Mouse (Mus musculus): ENCODE measurements around the gene Olfr71. TPM values are rescaled to one million over a fixed set of nuclear protein-coding genes. Genes with fewer than 3 reads are reported as not detected.
A peak's percentile ranks its signal among the peaks of the same experiment; 100 is the strongest.

Olfr71 gene
- total RNA-seq, 2 experiments from 2014 or later, result not detected

DNA sequence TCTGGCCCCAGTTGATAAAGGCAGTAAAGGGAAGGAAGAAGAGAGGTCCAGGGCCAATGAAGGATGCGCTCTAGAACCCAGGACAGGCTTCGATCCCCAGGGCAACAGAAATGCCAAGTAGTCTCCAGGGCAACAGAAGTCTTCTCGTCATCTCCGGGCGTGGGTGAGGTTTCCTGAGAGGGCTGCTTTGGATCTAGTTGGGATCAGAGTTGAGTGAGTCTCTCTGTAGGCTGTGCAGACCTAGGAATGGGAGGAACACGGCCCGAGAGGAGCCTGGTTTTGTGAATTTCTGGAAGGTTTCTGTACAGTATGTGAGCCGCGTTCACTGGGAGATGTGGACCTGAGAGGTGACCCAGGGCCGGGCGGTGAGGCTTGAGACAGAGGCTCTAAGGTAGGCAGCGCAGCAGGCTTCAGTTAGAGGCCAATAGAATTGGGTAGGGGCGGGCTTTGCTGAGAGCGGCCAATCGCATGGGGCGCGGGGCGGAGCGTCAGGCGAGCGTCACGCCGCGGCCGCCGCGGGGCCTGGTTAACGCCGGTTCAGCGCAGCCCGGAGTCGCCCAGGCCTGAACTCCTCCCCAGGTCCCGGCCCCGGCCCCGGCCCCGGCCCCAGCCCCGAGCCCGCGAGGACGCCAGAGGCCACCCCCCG, 41.1 kb downstream of the Olfr71 start, which contains the start of the genes Tmem8b and Fam221b:
Tmem8b (plus strand) TSS at position 190 of the 646 bp plus-strand sequence.
Fam221b (minus strand) TSS at position 364 of the 646 bp plus-strand sequence.
- intact Hi-C loops (cut with DNase I), result loop anchor here (5.0 kb wide), 1 partner anchor 227 kb away; the partner anchor contains the start of gene Tesk1
- peak; percentile 94 for DNase-seq

DNA sequence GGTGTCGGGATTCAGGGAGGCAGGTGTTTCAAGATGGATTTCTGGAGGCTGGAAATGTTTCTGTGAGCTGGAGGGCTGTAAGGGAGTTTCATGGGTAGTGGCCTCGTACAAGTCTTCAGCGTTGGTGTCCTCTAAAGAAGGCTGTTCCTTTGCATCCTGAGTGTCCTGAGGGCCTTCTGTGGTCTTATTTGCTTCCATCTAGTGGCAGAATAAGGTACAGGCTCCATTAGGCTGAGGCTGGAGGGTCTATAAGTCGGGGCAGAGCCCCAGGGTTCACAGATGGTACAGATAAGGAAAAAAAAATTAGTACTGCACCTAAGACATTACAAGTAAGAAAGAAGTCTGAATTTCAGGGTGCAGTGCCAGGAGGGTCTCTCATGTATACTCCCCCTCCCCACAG, 43.6 kb downstream of the Olfr71 start:
- intact Hi-C loops (cut with DNase I), result loop anchor here (5.0 kb wide), 1 partner anchor 224 kb away; the partner anchor contains the start of gene Tesk1
- DNase-seq, result peak in 1 of 2 experiments; percentile 30

DNA sequence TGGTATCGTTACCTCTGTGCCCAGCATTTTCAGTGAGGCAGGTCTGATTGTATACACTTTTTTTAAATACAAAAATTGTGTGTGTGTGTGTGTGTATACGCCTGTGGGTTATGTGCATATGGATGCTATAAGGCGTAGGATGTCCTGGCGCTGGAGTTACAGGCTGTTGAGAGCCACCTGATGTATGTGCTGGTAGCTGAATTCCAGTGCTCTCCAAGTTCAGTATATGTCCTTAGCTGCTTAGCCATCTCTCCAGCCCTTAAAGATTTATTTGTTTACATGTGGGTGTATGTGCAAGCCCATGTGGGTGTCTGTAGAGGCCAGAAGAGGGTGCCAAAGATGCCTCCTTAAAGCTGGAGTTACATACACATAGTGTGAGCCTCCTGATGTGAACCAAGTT, 52.9 kb downstream of the Olfr71 start:
- DNase-seq, result no peak
- intact Hi-C loops (cut with DNase I), result loop anchor here (2.0 kb wide), 2 partner anchors 26 to 68 kb away; partner anchors contain the start of gene Npr2

DNA sequence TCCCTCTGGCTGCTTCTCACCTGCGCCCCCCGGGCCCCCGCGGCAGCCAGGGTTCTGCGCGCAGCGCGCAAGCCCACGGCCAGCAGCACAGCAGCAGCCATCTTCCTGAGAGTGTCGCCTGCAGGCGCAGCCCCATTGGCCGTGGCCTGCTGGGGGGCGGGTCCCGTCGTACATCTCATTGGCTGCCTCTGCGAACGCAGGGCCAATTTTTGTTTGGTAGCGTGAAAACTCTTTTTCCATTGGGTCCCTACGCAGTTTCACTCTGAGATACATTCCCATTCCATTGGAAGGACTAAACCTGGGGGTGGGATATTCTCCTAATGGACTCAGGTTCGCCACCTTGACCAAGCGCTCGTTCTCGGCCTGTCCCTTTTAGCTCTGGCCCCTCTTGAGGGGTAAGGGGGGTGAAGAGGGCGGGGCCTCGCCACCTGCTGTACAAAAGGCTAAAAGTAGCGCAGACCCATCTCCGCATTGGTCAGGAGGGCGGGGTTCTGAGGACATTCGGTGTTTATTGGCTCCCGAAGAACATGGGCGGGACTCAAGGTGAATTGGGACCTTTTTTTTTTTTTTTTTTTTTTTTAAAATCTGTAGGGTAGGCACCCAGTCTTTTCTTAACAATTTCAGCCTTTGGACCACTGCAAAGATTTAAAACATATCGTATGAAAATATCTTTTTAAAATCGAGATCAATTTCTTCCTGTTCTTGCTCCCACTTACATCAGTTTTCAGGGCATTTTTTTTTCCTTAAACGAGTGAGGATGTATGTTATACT, 53.5 kb downstream of the Olfr71 start, which contains the start of gene Hint2:
Hint2 (minus strand) TSS at position 128 of the 771 bp plus-strand sequence.
- peak; percentile 95 to 97 for DNase-seq
- intact Hi-C loops (cut with DNase I), result loop anchor here (2.0 kb wide), 2 partner anchors 26 to 68 kb away; partner anchors contain the start of gene Npr2

DNA sequence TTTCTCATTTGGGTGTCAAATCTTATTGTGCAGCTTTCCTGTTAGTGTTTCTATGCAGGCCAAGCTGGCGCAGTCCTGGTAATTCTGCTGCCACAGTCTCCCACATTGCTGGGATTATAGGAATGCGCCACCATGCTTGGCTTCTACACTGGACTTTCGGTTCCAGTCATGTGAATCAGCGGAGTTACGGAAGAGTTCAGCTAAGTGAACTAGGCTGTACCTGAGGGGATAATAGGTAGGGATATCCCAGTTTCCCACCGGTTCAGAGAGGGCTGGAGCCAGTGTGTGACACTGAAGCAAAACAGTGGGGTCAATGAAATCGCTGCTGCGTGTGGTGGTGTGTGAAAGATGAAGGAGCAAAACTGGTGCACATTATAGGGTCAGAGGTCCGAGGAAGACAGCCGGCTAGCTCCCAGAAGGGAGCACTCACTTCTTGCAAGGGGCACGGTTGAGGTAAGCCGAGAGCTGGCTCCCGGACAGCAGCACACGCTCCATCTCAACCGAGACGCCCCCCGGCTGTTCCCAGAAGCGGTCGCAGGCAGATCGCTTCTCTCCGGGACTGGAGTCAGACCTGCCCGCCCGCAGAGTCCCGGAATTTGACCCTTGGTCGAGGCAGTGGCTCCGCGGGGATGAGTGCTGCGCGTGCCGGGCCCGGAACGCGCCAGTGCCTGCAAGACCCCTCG, 54.3 kb downstream of the Olfr71 start:
- intact Hi-C loops (cut with DNase I), result loop anchor here (2.0 kb wide), 2 partner anchors 25 to 67 kb away; partner anchors contain the start of gene Npr2
- DNase-seq, result peak in 1 of 2 experiments; percentile 20

Other genes with a start within 250 kb of the Olfr71 start
- under 1 TPM in 1 of 2 experiments, not detected in 1; 0.38 TPM for gene Sit1, start 226.5 kb downstream of the Olfr71 start, total RNA-seq (2021)
- 10 to 100 TPM; 26.1 to 27.3 TPM for gene Ccdc107, start 217.4 kb downstream of the Olfr71 start, total RNA-seq (2021)
- 1 to 10 TPM; 4.0 to 5.2 TPM for gene Arhgef39, start 210.6 kb downstream of the Olfr71 start, total RNA-seq (2021)
- under 1 TPM; 0.30 to 0.79 TPM for gene Car9, start 203.3 kb downstream of the Olfr71 start, total RNA-seq (2021)
- 10 to 100 TPM; 55.5 to 57.3 TPM for gene Tpm2, start 186.5 kb downstream of the Olfr71 start, total RNA-seq (2021)
- gene Creb3, start 147.9 kb downstream of the Olfr71 start, total RNA-seq (2021), result 10 to 100 TPM; 57.2 to 61.8 TPM
- 100 to 1,000 TPM; 147 to 167 TPM for gene Tln1, start 147.6 kb downstream of the Olfr71 start, total RNA-seq (2021)
- gene Rgp1, start 131.5 kb downstream of the Olfr71 start, total RNA-seq (2021), result 10 to 100 TPM; 42.1 to 45.5 TPM
- 10 to 100 TPM; 15.4 to 15.6 TPM for gene Gba2, start 131.4 kb downstream of the Olfr71 start, total RNA-seq (2021)
- gene Msmp, start 125.8 kb downstream of the Olfr71 start, total RNA-seq (2021), result under 1 TPM; 0.36 to 0.37 TPM
- 10 to 100 TPM; 42.9 to 45.1 TPM for gene Npr2, start 78.3 kb downstream of the Olfr71 start, total RNA-seq (2021)
- gene Spag8, start 56.7 kb downstream of the Olfr71 start, total RNA-seq (2021), result under 1 TPM; 0.19 to 0.52 TPM
- 100 to 1,000 TPM; 110 to 112 TPM for gene Hint2, start 53.8 kb downstream of the Olfr71 start, total RNA-seq (2021)
- 10 to 100 TPM; 15.0 to 15.2 TPM for gene Tmem8b, start 41.3 kb downstream of the Olfr71 start, total RNA-seq (2021)
- under 1 TPM; 0.25 to 0.26 TPM for gene Fam221b, start 41.1 kb downstream of the Olfr71 start, total RNA-seq (2021)
- not detected for gene Olfr70, start 9.4 kb downstream of the Olfr71 start, total RNA-seq (2021)
- 1 to 10 TPM; 4.5 to 6.1 TPM for gene Hrct1, start 16.9 kb upstream of the Olfr71 start, total RNA-seq (2021)
- 1 to 10 TPM; 4.2 to 5.1 TPM for gene Spaar, start 19.8 kb upstream of the Olfr71 start, total RNA-seq (2021)
- gene Olfr159, start 60.8 kb upstream of the Olfr71 start, total RNA-seq (2021), result not detected
- gene Olfr156, start 113.6 kb upstream of the Olfr71 start, total RNA-seq (2021), result not detected
- gene Olfr157, start 129.9 kb upstream of the Olfr71 start, total RNA-seq (2021), result not detected
- not detected for gene Olfr155, start 141.3 kb upstream of the Olfr71 start, total RNA-seq (2021)
- 10 to 100 TPM; 12.3 to 12.8 TPM for gene Reck, start 165.3 kb upstream of the Olfr71 start, total RNA-seq (2021)
- 10 to 100 TPM; 16.4 to 18.1 TPM for gene Glipr2, start 247.1 kb upstream of the Olfr71 start, total RNA-seq (2021)

All from heart, postnatal 10 days (tissue).